Mouse (Mus musculus): ENCODE measurements around the gene Gpr153.

DNA sequence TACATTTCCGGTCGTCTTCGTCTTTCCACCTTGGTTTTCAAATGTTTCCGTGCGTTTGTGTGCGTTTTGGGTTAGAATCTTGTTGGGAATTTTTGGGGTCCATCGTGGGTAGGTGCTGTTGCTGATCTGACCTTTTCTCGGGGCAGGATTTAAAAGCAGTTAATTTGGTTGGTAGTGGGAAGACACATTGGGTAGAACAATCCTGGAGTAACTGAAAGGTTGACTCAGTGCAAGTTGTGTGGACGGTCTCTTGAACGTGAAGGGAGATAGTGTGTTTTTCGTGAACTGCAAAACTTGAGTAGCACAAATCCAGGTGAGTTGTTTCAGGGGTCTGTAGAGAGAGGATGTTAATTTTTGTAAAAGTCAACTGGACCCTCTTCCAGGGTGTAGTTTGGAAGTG, 52.5 kb downstream of the Gpr153 start:
- no peak for TF ChIP-seq CTCF (IDR thresholded peaks at IDR 0.05; ENCODE audit: low read depth, low read length)
- TF ChIP-seq POLR2A (IDR thresholded peaks at IDR 0.05; ENCODE audit: borderline replicate concordance, low read depth, low read length): no peak

Data from bone marrow macrophage, adult 2 months (primary cell).